Mouse (Mus musculus): ENCODE measurements at regions not wholly inside any gene's neighbourhood (a gene's known extent, or its start where the extent isn't known, plus 50 kb on each side); places are given as distances from the start of the nearest gene placed in this dataset.

GRCm38 (mm10) chr10:115664567-115664966, 77.0 kb upstream of the Lgr5 start:
- in situ Hi-C loops (cut with MboI, MseI): no loop called here

GRCm38 (mm10) chr10:115676661-115677060, 89.1 kb upstream of the Lgr5 start:
- in situ Hi-C loops (cut with MboI, MseI): no loop called here

GRCm38 (mm10) chr10:115681115-115681514, 93.5 kb upstream of the Lgr5 start:
- in situ Hi-C loops (cut with MboI, MseI): no loop called here

- in situ Hi-C loops (cut with MboI, MseI): no loop called here
Observed at GRCm38 (mm10) chr10:115691939-115692338, 104.4 kb upstream of the Lgr5 start.

- in situ Hi-C loops (cut with MboI, MseI): no loop called here
Observed at GRCm38 (mm10) chr10:115693986-115694833, 106.6 kb upstream of the Lgr5 start.

GRCm38 (mm10) chr10:115702358-115702757, 114.3 kb upstream of the Tspan8 start:
- in situ Hi-C loops (cut with MboI, MseI): loop anchor here (10.0 kb wide), 1 partner anchor 902 kb away; no protein-coding TSS in a partner anchor

GRCm38 (mm10) chr10:115708623-115709022, 108.0 kb upstream of the Tspan8 start:
- in situ Hi-C loops (cut with MboI, MseI): loop anchor here (10.0 kb wide), 1 partner anchor 896 kb away; no protein-coding TSS in a partner anchor

GRCm38 (mm10) chr10:115713896-115714295, 102.7 kb upstream of the Tspan8 start:
- in situ Hi-C loops (cut with MboI, MseI): no loop called here

- in situ Hi-C loops (cut with MboI, MseI): no loop called here
Observed at GRCm38 (mm10) chr10:115716178-115716577, 100.5 kb upstream of the Tspan8 start.

- in situ Hi-C loops (cut with MboI, MseI): no loop called here
Observed at GRCm38 (mm10) chr10:115717064-115717463, 99.6 kb upstream of the Tspan8 start.

- in situ Hi-C loops (cut with MboI, MseI): no loop called here
Observed at GRCm38 (mm10) chr10:115722589-115722988, 94.0 kb upstream of the Tspan8 start.

- in situ Hi-C loops (cut with MboI, MseI): no loop called here
Observed at GRCm38 (mm10) chr10:115742634-115743347, 73.8 kb upstream of the Tspan8 start.

- in situ Hi-C loops (cut with MboI, MseI): no loop called here
Observed at GRCm38 (mm10) chr10:115749844-115750243, 66.8 kb upstream of the Tspan8 start.

- in situ Hi-C loops (cut with MboI, MseI): no loop called here
Observed at GRCm38 (mm10) chr10:115750250-115750649, 66.4 kb upstream of the Tspan8 start.

- in situ Hi-C loops (cut with MboI, MseI): no loop called here
Observed at GRCm38 (mm10) chr10:115758667-115759066, 58.0 kb upstream of the Tspan8 start.
